Mouse (Mus musculus): Measurements from ENCODE around the gene Mark3. TPM values are rescaled to one million over a fixed set of nuclear protein-coding genes. Genes with fewer than 3 reads are reported as not detected.

The Mark3 gene
- total and polyA plus RNA-seq, 3 experiments = 18.1 to 52.5 (median 50.6) TPM

DNA sequence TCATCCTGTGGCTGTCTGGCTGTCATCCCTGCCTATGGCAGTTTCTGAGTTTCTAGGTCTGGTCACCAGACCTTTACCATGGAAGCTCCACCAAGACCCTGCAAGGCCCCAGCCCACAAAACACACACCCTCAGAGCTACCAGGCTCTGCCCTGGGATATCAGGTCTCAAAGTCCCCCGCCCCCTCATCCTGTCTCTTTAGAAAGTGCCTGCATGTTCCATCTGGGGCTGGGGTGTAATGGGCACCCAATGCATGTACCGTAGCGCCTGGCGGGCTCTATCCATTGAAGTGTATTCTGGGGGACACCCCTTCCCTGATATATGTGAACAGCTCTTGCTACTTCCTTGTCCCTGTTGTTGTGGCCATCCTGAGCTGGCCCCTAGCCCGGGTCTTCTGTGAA lies 118.6 kb downstream of the Mark3 start:
- Histone ChIP-seq H3K79me2 (replicated peaks; ENCODE audit: control insufficient read depth, insufficient read depth, low read length) (no peaks in the 10 kb centered on the region), H3K4me3 (no peak overlapping the region), H3K36me3 (ENCODE audit: control insufficient read depth, insufficient read depth, low read length) (no peaks in the 10 kb centered on the region), H3K27ac (no peak overlapping the region), H3K4me1 (ENCODE audit: control insufficient read depth, insufficient read depth, low read length) (peaks cover 21% of the 10 kb centered on the region), H3K27me3 (ENCODE audit: control insufficient read depth, insufficient read depth, low read length) (no peaks in the 10 kb centered on the region), H3K9ac (ENCODE audit: low read depth, low read length) (no peak overlapping the region)
- WGBS = 87% methylated on average over 5 of the region's 5 CpGs
- DNase-seq = no peak
- intact Hi-C loops (cut with DNase I) = no loop called here
- TF ChIP-seq CTCF (IDR thresholded peaks at IDR 0.05) = no peak
- TF ChIP-seq POLR2A (IDR thresholded peaks at IDR 0.05; ENCODE audit: insufficient read depth, low read depth, low read length) = no peak
- TF ChIP-seq EP300 (IDR thresholded peaks at IDR 0.05; ENCODE audit: insufficient read depth, low read depth, low read length) = no peak

DNA sequence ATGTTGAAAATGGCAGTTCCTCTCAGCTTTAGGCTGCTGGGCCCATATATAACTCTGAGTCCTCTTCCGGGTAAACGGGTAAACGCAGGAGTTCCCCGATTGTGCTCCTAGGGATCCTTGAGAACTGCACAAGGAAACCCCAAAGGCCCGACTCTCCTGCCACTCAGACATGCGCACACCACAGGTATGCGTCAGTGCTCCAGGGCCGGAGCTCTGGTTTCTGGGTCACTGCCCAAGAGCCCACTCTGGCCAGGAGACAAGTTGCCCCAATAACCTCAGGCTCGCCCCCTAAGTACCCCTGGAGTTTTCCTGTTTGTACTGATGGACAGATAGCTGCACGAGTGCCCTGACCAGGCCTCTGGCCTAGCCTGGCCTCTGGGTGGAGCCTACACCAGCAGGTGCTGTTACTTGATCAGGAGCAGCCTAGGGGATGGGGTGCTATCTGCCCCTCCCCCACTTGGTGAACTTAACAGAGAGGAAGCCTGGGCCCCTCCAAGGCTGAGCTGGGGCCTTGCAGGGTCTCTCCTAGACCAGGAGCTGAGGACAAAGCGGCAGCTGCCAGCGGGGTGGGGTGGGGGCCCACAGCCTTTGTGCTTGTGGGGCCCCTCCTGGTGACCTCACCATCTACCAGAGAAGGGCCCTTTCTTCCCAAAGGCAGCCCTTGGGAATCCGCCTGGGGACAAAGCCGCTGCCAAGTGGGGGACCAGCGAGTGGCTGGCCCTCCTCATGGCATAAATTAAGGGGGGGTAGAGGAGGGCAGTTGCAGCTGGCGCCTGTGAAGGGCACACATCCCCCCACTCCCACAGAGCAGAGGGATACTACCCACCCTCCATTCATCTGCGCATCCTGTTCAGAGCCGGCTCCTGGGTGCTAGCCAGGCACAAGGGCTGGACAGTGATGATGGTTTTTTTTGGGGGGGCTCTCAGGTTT lies 119.3 kb downstream of the Mark3 start:
- H3K79me2 ChIP-seq (replicated peaks; ENCODE audit: control insufficient read depth, insufficient read depth, low read length) = no peaks in the 10 kb centered on the region
- H3K4me1 ChIP-seq (ENCODE audit: control insufficient read depth, insufficient read depth, low read length) = peaks cover 25% of the 10 kb centered on the region
- H3K27me3 ChIP-seq (ENCODE audit: control insufficient read depth, insufficient read depth, low read length) = no peaks in the 10 kb centered on the region
- H3K27ac ChIP-seq = peak overlapping the region; percentile 48
- intact Hi-C loops (cut with DNase I) = no loop called here
- no peak for TF ChIP-seq EP300 (IDR thresholded peaks at IDR 0.05; ENCODE audit: insufficient read depth, low read depth, low read length)
- H3K4me3 ChIP-seq = no peak overlapping the region
- no peak for DNase-seq
- H3K9ac ChIP-seq (ENCODE audit: low read depth, low read length) = no peak overlapping the region
- H3K36me3 ChIP-seq (ENCODE audit: control insufficient read depth, insufficient read depth, low read length) = no peaks in the 10 kb centered on the region
- WGBS = 58% methylated on average over 18 of the region's 18 CpGs

DNA sequence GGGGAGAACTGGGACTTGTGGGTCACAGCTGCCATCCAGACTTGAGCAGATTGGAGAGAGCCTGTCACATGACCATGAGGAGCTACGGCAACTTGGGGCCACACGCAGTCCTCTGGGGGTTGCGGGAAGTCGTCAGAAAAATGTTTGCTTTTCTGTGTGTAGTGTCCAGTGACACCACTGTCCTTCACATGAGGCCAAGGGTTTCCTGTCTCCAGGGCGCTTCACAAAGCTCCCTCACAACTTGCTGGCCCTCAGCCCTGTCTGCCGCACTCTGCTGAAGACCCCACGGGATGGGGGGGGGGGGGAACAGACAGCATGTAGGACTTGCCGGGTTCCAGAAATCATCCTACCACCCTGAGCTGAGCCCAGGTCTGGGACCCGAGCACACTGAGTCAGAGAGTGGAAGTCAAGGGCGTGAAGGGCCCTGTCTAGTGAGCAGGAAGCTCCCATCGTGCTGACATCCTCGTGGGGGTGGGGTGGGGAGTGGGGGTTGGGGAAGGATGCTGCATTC lies 120.0 kb downstream of the Mark3 start:
- Histone ChIP-seq H3K4me3 (no peak overlapping the region), H3K27ac (peak overlapping the region; percentile 48), H3K4me1 (ENCODE audit: control insufficient read depth, insufficient read depth, low read length) (peaks cover 24% of the 10 kb centered on the region), H3K27me3 (ENCODE audit: control insufficient read depth, insufficient read depth, low read length) (no peaks in the 10 kb centered on the region), H3K9ac (ENCODE audit: low read depth, low read length) (peak overlapping the region; percentile 6; the same call in 1 of the 2 replicates), H3K79me2 (replicated peaks; ENCODE audit: control insufficient read depth, insufficient read depth, low read length) (no peaks in the 10 kb centered on the region), H3K36me3 (ENCODE audit: control insufficient read depth, insufficient read depth, low read length) (no peaks in the 10 kb centered on the region)
- DNase-seq = no peak
- WGBS = 20% methylated on average over 12 of the region's 12 CpGs
- no peak for TF ChIP-seq EP300 (IDR thresholded peaks at IDR 0.05; ENCODE audit: insufficient read depth, low read depth, low read length)
- intact Hi-C loops (cut with DNase I) = no loop called here

DNA sequence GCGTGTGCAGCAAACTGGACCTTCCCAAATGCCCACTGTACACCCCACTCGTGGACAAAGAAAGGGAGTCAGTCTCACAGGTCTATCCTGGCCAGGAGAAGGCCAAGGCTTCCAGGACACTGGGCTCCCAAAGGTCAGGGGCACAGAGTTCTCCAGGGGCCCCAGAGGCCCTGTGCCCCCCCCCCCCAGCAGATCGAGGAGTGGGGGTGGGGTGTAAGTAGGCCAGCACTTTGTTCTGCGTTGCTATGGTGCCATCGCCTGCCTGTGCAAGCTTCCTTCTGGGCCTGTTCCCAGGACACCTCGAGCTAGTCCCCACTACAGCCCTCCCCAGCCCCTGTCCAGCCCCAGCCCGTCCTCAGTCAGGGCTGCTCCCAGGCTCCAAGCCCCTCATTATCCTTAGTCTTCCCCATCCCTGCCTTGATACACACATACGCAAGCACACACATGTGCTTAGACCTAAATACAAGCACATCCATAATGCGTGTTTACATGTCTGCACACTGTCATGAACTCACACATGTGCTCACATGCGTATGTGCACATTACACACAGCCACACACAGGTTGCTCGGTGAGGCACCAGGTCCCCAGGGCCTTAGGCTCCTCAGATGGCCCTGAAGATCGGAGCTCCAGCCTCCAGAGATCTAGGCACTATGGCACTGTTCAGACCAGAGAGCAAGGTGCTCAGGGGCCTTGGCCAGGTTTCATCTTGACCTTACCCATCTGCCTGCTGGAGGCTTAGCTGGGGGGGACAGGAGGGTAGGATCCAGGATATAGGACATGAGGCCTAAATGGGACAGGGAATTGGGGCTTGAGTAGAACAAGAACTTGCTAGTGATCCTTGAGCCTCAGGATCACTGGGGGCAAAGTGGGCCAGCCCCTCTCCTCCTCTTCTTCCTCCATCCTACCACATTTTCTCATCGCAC lies 120.8 kb downstream of the Mark3 start:
- peak overlapping the region; percentile 10; the same call in 1 of the 2 replicates for H3K9ac ChIP-seq (ENCODE audit: low read depth, low read length)
- no peaks in the 10 kb centered on the region for H3K36me3 ChIP-seq (ENCODE audit: control insufficient read depth, insufficient read depth, low read length)
- peaks cover 24% of the 10 kb centered on the region for H3K4me1 ChIP-seq (ENCODE audit: control insufficient read depth, insufficient read depth, low read length)
- intact Hi-C loops (cut with DNase I) = no loop called here
- DNase-seq = no peak
- TF ChIP-seq EP300 (IDR thresholded peaks at IDR 0.05; ENCODE audit: insufficient read depth, low read depth, low read length) (no peak), POLR2A (IDR thresholded peaks at IDR 0.05; ENCODE audit: insufficient read depth, low read depth, low read length) (no peak), CTCF (IDR thresholded peaks at IDR 0.05) (no peak)
- no peaks in the 10 kb centered on the region for H3K27me3 ChIP-seq (ENCODE audit: control insufficient read depth, insufficient read depth, low read length)
- H3K4me3 ChIP-seq = no peak overlapping the region
- no peaks in the 10 kb centered on the region for H3K79me2 ChIP-seq (replicated peaks; ENCODE audit: control insufficient read depth, insufficient read depth, low read length)
- peak overlapping the region; percentile 27; the same call in 1 of the 2 replicates for H3K27ac ChIP-seq
- 63% methylated on average over 13 of the region's 13 CpGs for WGBS

DNA sequence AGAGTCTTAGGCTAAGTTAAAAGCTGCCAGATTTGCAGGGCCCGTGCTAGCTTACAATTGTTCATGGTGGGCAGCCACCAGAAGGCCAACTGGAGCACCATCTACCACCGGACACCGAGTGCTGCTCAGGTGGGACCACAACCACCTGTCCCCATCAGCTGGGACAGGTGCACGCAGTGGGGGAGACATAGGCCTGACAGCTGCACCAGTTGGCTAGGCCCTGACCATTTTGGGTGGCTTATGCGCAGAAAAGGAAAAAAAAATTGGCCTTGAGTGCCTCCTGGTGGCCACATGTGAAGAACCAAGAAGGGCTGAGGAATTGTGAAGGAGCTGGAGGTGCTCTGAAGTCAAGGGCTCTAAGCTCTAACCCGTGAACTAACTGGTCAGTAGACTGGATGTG lies 121.9 kb downstream of the Mark3 start:
- intact Hi-C loops (cut with DNase I) = loop anchor here (1.0 kb wide), 2 partner anchors 28 to 43 kb away; no protein-coding TSS in a partner anchor
- H3K4me1 ChIP-seq (ENCODE audit: control insufficient read depth, insufficient read depth, low read length) = peaks cover 22% of the 10 kb centered on the region
- peak; percentile 81 for DNase-seq
- H3K9ac ChIP-seq (ENCODE audit: low read depth, low read length) = 0 out of 2 replicates have a peak overlapping the region, but pooled peaks have one; percentile 29
- no peaks in the 10 kb centered on the region for H3K36me3 ChIP-seq (ENCODE audit: control insufficient read depth, insufficient read depth, low read length)
- no peak overlapping the region for H3K4me3 ChIP-seq
- peak overlapping the region; percentile 44; the same call in 1 of the 2 replicates for H3K27ac ChIP-seq
- no peaks in the 10 kb centered on the region for H3K27me3 ChIP-seq (ENCODE audit: control insufficient read depth, insufficient read depth, low read length)
- 30% methylated on average over 6 of the region's 6 CpGs for WGBS
- no peaks in the 10 kb centered on the region for H3K79me2 ChIP-seq (replicated peaks; ENCODE audit: control insufficient read depth, insufficient read depth, low read length)
- no peak for TF ChIP-seq POLR2A (IDR thresholded peaks at IDR 0.05; ENCODE audit: insufficient read depth, low read depth, low read length)
- TF ChIP-seq EP300 (IDR thresholded peaks at IDR 0.05; ENCODE audit: insufficient read depth, low read depth, low read length) = peak; percentile 93
- TF ChIP-seq CTCF (IDR thresholded peaks at IDR 0.05) = peak; percentile 88

Data from heart, adult 2 months (tissue).